Mouse (Mus musculus): ENCODE data around the gene Bcl2l13. TPM values are rescaled to one million over a fixed set of nuclear protein-coding genes. Genes with fewer than 3 reads are reported as not detected.
"Not testable (repeated sequence)": the region's sequence is repeated elsewhere in the genome, so short reads cannot be mapped to it uniquely, and the experiment has no call there.

Gene Bcl2l13
- polyA plus RNA-seq, 1 experiment from 2014 or later, result 25.3 TPM

DNA sequence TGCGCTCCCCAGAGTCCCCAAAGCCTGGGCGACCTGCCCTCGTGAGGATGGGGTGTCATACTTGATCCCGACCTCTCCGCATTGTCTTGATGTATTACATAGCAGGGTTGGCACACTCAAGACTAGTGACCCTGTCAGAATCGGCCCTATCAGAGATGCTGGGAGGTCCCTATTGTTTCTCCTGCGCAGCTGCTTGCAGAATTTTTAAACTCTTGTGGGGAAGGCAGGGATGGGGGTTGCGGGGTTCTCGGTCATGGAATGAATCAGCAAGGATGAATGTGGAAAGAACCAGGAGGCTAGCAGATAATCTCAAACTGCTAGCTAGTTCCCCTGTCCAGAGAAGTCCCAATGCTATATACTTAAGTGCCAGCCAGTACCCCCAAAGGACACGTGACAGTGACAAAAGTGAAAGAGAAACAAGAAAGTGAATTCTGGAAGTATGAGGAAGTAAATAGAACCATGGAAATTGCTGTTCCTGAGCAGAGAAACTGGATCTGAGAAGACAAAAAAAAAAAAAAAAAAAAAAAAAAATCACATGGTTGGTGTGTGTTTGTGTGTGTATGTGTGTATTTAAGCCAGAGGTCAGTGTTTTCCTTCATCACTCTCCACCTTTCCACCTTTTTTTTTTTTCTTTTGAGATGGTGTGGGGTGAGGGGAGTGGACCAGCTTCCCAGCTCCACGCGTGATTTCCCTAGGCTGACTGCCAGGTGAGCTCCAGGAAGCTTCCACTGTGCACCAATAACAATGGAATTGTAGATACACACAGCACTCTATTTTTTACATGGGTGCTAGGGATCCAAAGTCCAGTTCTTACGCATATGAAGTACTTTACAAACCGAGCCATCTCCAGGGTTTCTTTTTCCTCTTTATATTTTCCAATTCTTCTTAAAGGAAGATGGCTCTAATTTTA, 81.2 kb downstream of the Bcl2l13 start:
- H3K36me3 ChIP-seq; H3K27me3 ChIP-seq; ATAC-seq (ENCODE audit: insufficient number of reproducible peaks, low FRiP score, low TSS enrichment, low read depth); H3K9ac ChIP-seq; H3K9me3 ChIP-seq; H3K27ac ChIP-seq: not testable (repeated sequence)
- Histone ChIP-seq H3K4me2 (peak overlapping the region; percentile 95), H3K4me3 (peak overlapping the region; percentile 63), H3K4me1 (peaks cover 18% of the 10 kb centered on the region; the same call in 1 of the 2 replicates)
- 17% methylated on average over 13 of the region's 14 CpGs for WGBS

GRCm38 (mm10) chr6:120917975-120918374, 82.0 kb downstream of the Bcl2l13 start:
- Histone ChIP-seq H3K27me3 (no peaks in the 10 kb centered on the region), H3K9me3 (no peaks in the 10 kb centered on the region), H3K27ac (no peak overlapping the region), H3K36me3 (no peaks in the 10 kb centered on the region), H3K4me3 (no peak overlapping the region), H3K4me2 (no peak overlapping the region), H3K4me1 (peaks cover 17% of the 10 kb centered on the region; the same call in 1 of the 2 replicates), H3K9ac (no peak overlapping the region)
- WGBS, result 33% methylated on average over 3 of the region's 3 CpGs
- no peak for ATAC-seq (ENCODE audit: insufficient number of reproducible peaks, low FRiP score, low TSS enrichment, low read depth)

- H3K9ac ChIP-seq; H3K27me3 ChIP-seq; H3K4me2 ChIP-seq; ATAC-seq (ENCODE audit: insufficient number of reproducible peaks, low FRiP score, low TSS enrichment, low read depth); H3K4me1 ChIP-seq; H3K9me3 ChIP-seq; H3K27ac ChIP-seq; H3K4me3 ChIP-seq; H3K36me3 ChIP-seq: not testable (repeated sequence)
- WGBS, result 81% methylated on average over 2 of the region's 2 CpGs
Observed at GRCm38 (mm10) chr6:120924791-120925321, 88.8 kb downstream of the Bcl2l13 start.

DNA sequence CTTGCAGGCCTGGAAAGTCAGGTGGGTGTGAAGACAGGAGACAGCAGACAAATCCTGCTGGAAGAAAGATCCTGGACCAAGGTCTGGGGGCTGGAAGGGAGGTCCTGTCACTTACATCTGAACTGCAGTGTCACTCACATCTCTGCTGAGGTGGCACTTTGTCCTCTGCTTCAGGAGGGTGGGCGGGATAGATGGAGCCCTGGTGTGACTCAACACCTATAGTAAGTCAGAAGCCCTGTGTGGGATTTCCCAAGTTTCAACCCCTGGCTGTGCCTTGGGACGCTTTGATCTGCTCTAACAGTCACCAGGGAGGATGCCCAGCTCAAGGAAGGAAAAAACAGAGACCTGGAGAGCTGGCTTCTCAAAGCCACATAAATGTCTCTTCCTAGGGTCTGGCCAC, 90.9 kb downstream of the Bcl2l13 start:
- WGBS, result 42% methylated on average over 2 of the region's 2 CpGs
- Histone ChIP-seq H3K9ac (no peak overlapping the region), H3K4me2 (no peak overlapping the region), H3K27ac (no peak overlapping the region), H3K4me3 (no peak overlapping the region), H3K4me1 (peaks cover 3% of the 10 kb centered on the region; the same call in 1 of the 2 replicates), H3K9me3 (no peaks in the 10 kb centered on the region), H3K36me3 (no peaks in the 10 kb centered on the region), H3K27me3 (no peaks in the 10 kb centered on the region)
- ATAC-seq (ENCODE audit: insufficient number of reproducible peaks, low FRiP score, low TSS enrichment, low read depth), result no peak

- no peaks in the 10 kb centered on the region for H3K9me3 ChIP-seq
- no peak overlapping the region for H3K4me2 ChIP-seq
- peaks cover 3% of the 10 kb centered on the region; the same call in 1 of the 2 replicates for H3K4me1 ChIP-seq
- WGBS, result 56% methylated on average over 3 of the region's 3 CpGs
- no peak overlapping the region for H3K4me3 ChIP-seq
- H3K27me3 ChIP-seq, result no peaks in the 10 kb centered on the region
- H3K36me3 ChIP-seq, result peaks cover 7% of the 10 kb centered on the region
- H3K9ac ChIP-seq, result no peak overlapping the region
- no peak for ATAC-seq (ENCODE audit: insufficient number of reproducible peaks, low FRiP score, low TSS enrichment, low read depth)
- H3K27ac ChIP-seq, result no peak overlapping the region
Observed at GRCm38 (mm10) chr6:120927765-120928164, 91.8 kb downstream of the Bcl2l13 start.

GRCm38 (mm10) chr6:120929421-120929820, 93.4 kb downstream of the Bcl2l13 start:
- Histone ChIP-seq H3K27ac (no peak overlapping the region), H3K27me3 (no peaks in the 10 kb centered on the region), H3K36me3 (peaks cover 14% of the 10 kb centered on the region), H3K9ac (no peak overlapping the region), H3K9me3 (no peaks in the 10 kb centered on the region), H3K4me1 (peaks cover 3% of the 10 kb centered on the region; the same call in 1 of the 2 replicates), H3K4me2 (no peak overlapping the region), H3K4me3 (no peak overlapping the region)
- WGBS, result 31% methylated on average over 1 of the region's 1 CpGs
- ATAC-seq (ENCODE audit: insufficient number of reproducible peaks, low FRiP score, low TSS enrichment, low read depth), result no peak

GRCm38 (mm10) chr6:120930450-120931306, 94.7 kb downstream of the Bcl2l13 start:
- ATAC-seq (ENCODE audit: insufficient number of reproducible peaks, low FRiP score, low TSS enrichment, low read depth), result no peak
- H3K9me3 ChIP-seq, result no peaks in the 10 kb centered on the region
- H3K9ac ChIP-seq, result no peak overlapping the region
- H3K36me3 ChIP-seq, result peaks cover 15% of the 10 kb centered on the region
- H3K27me3 ChIP-seq, result no peaks in the 10 kb centered on the region
- no peak overlapping the region for H3K4me3 ChIP-seq
- H3K27ac ChIP-seq, result no peak overlapping the region
- peaks cover 3% of the 10 kb centered on the region; the same call in 1 of the 2 replicates for H3K4me1 ChIP-seq
- WGBS, result 72% methylated on average over 6 of the region's 6 CpGs
- H3K4me2 ChIP-seq, result no peak overlapping the region

DNA sequence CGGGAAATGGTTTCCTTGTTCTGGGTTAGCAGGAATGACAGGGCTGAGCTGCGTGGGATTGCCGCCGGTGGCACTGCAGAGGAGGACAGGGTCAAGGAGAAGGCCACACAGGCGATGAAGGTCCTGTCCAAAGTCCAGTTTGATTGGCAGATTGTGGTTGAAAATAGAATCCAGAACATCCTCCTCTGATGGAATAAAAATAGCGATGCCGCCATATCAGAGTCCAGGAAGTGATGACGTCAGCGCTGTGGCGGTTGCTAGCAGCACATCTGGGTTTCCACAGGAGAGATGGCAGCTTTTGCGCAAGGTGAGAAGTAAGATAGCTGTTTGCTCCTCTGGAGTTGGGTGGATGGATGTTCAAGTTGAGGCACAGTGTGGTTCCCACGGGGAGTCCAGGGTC, 96.6 kb downstream of the Bcl2l13 start:
- 92% methylated on average over 12 of the region's 12 CpGs for WGBS
- peaks cover 3% of the 10 kb centered on the region; the same call in 1 of the 2 replicates for H3K4me1 ChIP-seq

DNA sequence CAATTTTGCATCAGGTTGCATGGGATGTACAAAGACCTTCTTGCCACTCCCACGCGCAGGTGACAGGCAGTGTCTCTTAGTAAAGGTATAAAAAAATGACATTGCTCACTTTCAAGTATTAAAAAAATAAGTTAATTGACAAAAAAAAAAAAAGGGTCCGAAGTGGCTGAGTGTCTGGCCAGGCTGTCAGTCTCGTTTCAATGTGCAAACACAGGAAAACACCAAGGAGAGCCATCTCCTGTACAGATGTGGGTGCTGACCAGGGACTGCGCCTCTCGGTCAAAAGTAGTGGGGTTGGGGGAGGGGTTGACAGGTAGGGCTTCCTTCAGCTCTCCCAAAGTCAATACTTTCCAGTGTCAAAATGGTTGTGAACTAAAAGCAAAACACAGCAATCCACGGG, 97.7 kb downstream of the Bcl2l13 start:
- H3K36me3 ChIP-seq, result peaks cover 15% of the 10 kb centered on the region
- no peak overlapping the region for H3K4me2 ChIP-seq
- no peak overlapping the region for H3K9ac ChIP-seq
- H3K9me3 ChIP-seq, result no peaks in the 10 kb centered on the region
- no peaks in the 10 kb centered on the region for H3K27me3 ChIP-seq
- no peak overlapping the region for H3K27ac ChIP-seq
- ATAC-seq (ENCODE audit: insufficient number of reproducible peaks, low FRiP score, low TSS enrichment, low read depth), result no peak
- no peaks in the 10 kb centered on the region for H3K4me1 ChIP-seq
- no peak overlapping the region for H3K4me3 ChIP-seq
- WGBS, result 85% methylated on average over 7 of the region's 7 CpGs

More for the DNA sequence above, 96.6 kb downstream of the Bcl2l13 start:
- Histone ChIP-seq H3K27ac (no peak overlapping the region), H3K4me2 (no peak overlapping the region), H3K9ac (no peak overlapping the region), H3K36me3 (peaks cover 15% of the 10 kb centered on the region), H3K4me3 (no peak overlapping the region), H3K9me3 (no peaks in the 10 kb centered on the region), H3K27me3 (no peaks in the 10 kb centered on the region)
- no peak for ATAC-seq (ENCODE audit: insufficient number of reproducible peaks, low FRiP score, low TSS enrichment, low read depth)

- Histone ChIP-seq H3K4me2 (no peak overlapping the region), H3K9me3 (no peaks in the 10 kb centered on the region), H3K4me3 (no peak overlapping the region), H3K36me3 (peaks cover 15% of the 10 kb centered on the region), H3K9ac (no peak overlapping the region), H3K27ac (no peak overlapping the region), H3K4me1 (no peaks in the 10 kb centered on the region), H3K27me3 (no peaks in the 10 kb centered on the region)
- 69% methylated on average over 4 of the region's 4 CpGs for WGBS
- ATAC-seq (ENCODE audit: insufficient number of reproducible peaks, low FRiP score, low TSS enrichment, low read depth), result no peak
Observed at GRCm38 (mm10) chr6:120934176-120934575, 98.2 kb downstream of the Bcl2l13 start.

- no peak overlapping the region for H3K4me2 ChIP-seq
- no peak overlapping the region for H3K27ac ChIP-seq
- no peak for ATAC-seq (ENCODE audit: insufficient number of reproducible peaks, low FRiP score, low TSS enrichment, low read depth)
- WGBS, result 87% methylated on average over 16 of the region's 16 CpGs
- H3K36me3 ChIP-seq, result peaks cover 14% of the 10 kb centered on the region
- H3K4me3 ChIP-seq, result no peak overlapping the region
- H3K9me3 ChIP-seq, result no peaks in the 10 kb centered on the region
- H3K4me1 ChIP-seq, result no peaks in the 10 kb centered on the region
- H3K27me3 ChIP-seq, result no peaks in the 10 kb centered on the region
- no peak overlapping the region for H3K9ac ChIP-seq
Observed at GRCm38 (mm10) chr6:120937104-120937617, 101.1 kb downstream of the Bcl2l13 start.

All from limb, embryonic 15.5 days (tissue).